In genomic region chr6:8489266-8489665, GRCm38 (mm10) we compare ENCODE assay signal across 28 mouse cellular contexts.
"Had no signal": no experiment of that assay in that cellular context is flagged by ENCODE, and none has a peak within 500 bp of the region (broad histone marks: within the 10 kb centered on the region; RNA-seq: fewer than 3 reads in every experiment).

No protein-coding gene starts in this region.

- H3K27me3 ChIP-seq: embryonic facial prominence, embryonic 12.5 days; embryonic facial prominence, embryonic 13.5 days; embryonic facial prominence, embryonic 15.5 days; forebrain, embryonic 12.5 days; forebrain, embryonic 13.5 days; forebrain, embryonic 15.5 days had no signal

- H3K4me1 ChIP-seq: embryonic facial prominence, embryonic 12.5 days; embryonic facial prominence, embryonic 13.5 days; embryonic facial prominence, embryonic 15.5 days had no signal

- DNase-seq: cerebellum, adult 2 months; cerebellum, adult 8-10 months; cerebellum, adult 9-10 months; cerebellum, adult 9-11 months; cerebellum, postnatal 10 days; cerebellum, postnatal 14 days; cerebellum, postnatal 25 days; cerebellum, postnatal 36 days; embryo, embryonic 11 days; forebrain, postnatal 0 days; gastrocnemius, adult 2 months; gastrocnemius, postnatal 10 days; gastrocnemius, postnatal 14 days; gastrocnemius, postnatal 25 days; gastrocnemius, postnatal 36 days; heart, adult 18-20 months; heart, adult 2 months had no signal

- H3K9ac ChIP-seq: embryonic facial prominence, embryonic 12.5 days; embryonic facial prominence, embryonic 13.5 days; embryonic facial prominence, embryonic 15.5 days; forebrain, embryonic 12.5 days; forebrain, embryonic 13.5 days; forebrain, embryonic 15.5 days; forebrain, postnatal 0 days had no signal

- H3K4me2 ChIP-seq: embryonic facial prominence, embryonic 12.5 days; embryonic facial prominence, embryonic 13.5 days; embryonic facial prominence, embryonic 15.5 days; forebrain, embryonic 12.5 days; forebrain, embryonic 13.5 days; forebrain, embryonic 15.5 days had no signal

- ATAC-seq: forebrain, embryonic 13.5 days; forebrain, embryonic 14.5 days; forebrain, embryonic 15.5 days; forebrain, embryonic 16.5 days; forebrain, postnatal 0 days had no signal

- H3K27ac ChIP-seq: embryonic facial prominence, embryonic 10.5 days; embryonic facial prominence, embryonic 12.5 days; embryonic facial prominence, embryonic 13.5 days; embryonic facial prominence, embryonic 15.5 days; forebrain, embryonic 10.5 days; forebrain, embryonic 12.5 days; forebrain, embryonic 13.5 days; forebrain, embryonic 15.5 days; gastrocnemius, adult 2 months; heart, adult 2 months had no signal

- H3K9me3 ChIP-seq: embryonic facial prominence, embryonic 10.5 days; embryonic facial prominence, embryonic 12.5 days; embryonic facial prominence, embryonic 13.5 days; embryonic facial prominence, embryonic 15.5 days; forebrain, embryonic 10.5 days; forebrain, embryonic 12.5 days; forebrain, embryonic 13.5 days; forebrain, embryonic 15.5 days had no signal

- H3K36me3 ChIP-seq: embryonic facial prominence, embryonic 10.5 days; embryonic facial prominence, embryonic 12.5 days; embryonic facial prominence, embryonic 13.5 days; embryonic facial prominence, embryonic 15.5 days; forebrain, embryonic 10.5 days; forebrain, embryonic 12.5 days; forebrain, embryonic 15.5 days had no signal

- H3K4me3 ChIP-seq: embryonic facial prominence, embryonic 10.5 days; embryonic facial prominence, embryonic 12.5 days; embryonic facial prominence, embryonic 13.5 days; embryonic facial prominence, embryonic 15.5 days; erythroblast, embryonic 14.5 days; forebrain, embryonic 10.5 days; forebrain, embryonic 12.5 days; forebrain, embryonic 13.5 days; forebrain, embryonic 15.5 days; gastrocnemius, adult 2 months; heart, adult 2 months had no signal
